Mouse (Mus musculus) ES-Bruce4 (cell line): Measurements from ENCODE around the gene Klf16.

Experiments
- CTCF ChIP-seq: IDR thresholded peaks from one replicate; pipeline ENCODE4 v1.8.1; 2011; ENCODE audit warnings: low read depth, low read length
- EP300 ChIP-seq: IDR thresholded peaks from 2 replicates; pipeline ENCODE4 v1.6.1; 2011; ENCODE audit warnings: low read depth, low read length; ENCODE audit not compliant: insufficient read depth
- POLR2A ChIP-seq: IDR thresholded peaks from one replicate; pipeline ENCODE4 v1.8.1; 2011; ENCODE audit warnings: low read length; ENCODE audit not compliant: insufficient read depth

DNA sequence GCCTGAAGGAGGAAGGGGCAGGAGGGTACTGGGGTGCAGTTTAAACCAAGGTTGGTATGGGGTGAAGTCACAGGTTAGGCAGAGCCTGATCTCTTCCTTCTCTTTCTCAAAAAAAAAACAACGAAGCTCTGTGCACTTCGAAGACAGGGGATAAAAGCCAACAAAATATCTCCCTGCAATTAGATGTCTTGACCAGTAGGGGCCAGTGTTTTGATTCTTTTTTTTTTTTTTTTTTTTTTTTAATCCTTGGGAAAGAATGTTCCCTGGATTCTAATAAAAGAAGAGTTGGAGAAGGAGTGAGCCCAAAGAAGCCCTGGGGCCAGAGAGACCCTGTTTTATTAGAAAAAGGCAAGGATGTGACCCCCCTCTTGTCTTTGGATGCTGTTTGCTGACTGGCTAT is 57.8 kb downstream of the Klf16 start:
- TF ChIP-seq CTCF (no peak), POLR2A (no peak), EP300 (no peak)
